Mouse (Mus musculus) layer of hippocampus, postnatal 10 days (tissue): ENCODE data around the gene Csrp1. TPM values are rescaled to one million over a fixed set of nuclear protein-coding genes. Genes with fewer than 3 reads are reported as not detected.

Source experiments
- total RNA-seq, 2 experiments: library from RNA; stranded (reverse); gene quantifications; 2 replicates each; pipeline ENCODE4 v1.2.3; 2021

Csrp1 gene
- total RNA-seq, 2 experiments from 2014 or later: 82.2 to 91.4 TPM

Other genes with a start within 250 kb of the Csrp1 start
- gene Nav1, start 112.8 kb upstream of the Csrp1 start, total RNA-seq: 100 to 1,000 TPM; 214 to 218 TPM
- 10 to 100 TPM; 12.3 to 12.7 TPM for gene Phlda3, start 46.1 kb downstream of the Csrp1 start, total RNA-seq
- not detected for gene Tnni1, start 59.4 kb downstream of the Csrp1 start, total RNA-seq
- gene Lad1, start 98.5 kb downstream of the Csrp1 start, total RNA-seq: 1 to 10 TPM in 1 of 2 experiments, under 1 TPM in 1; 0.64 to 1.1 TPM
- gene Tnnt2, start 116.3 kb downstream of the Csrp1 start, total RNA-seq: 1 to 10 TPM in 1 of 2 experiments, under 1 TPM in 1; 0.42 to 1.7 TPM
- under 1 TPM in 1 of 2 experiments, not detected in 1; 0.09 TPM for gene Pkp1, start 199.1 kb downstream of the Csrp1 start, total RNA-seq